Mouse (Mus musculus) megakaryocyte, embryonic 14.5 days (primary cell): ENCODE data around the gene Srd5a3.

Source experiments
- FLI1 ChIP-seq: IDR thresholded peaks from 2 replicates; pipeline ENCODE4 v1.6.1; 2012; ENCODE audit warnings: low read length, inconsistent platforms, mixed read lengths
- GATA1 ChIP-seq: IDR thresholded peaks from 3 replicates; pipeline ENCODE4 v1.6.1; 2012; ENCODE audit warnings: mixed read lengths, low read length, inconsistent platforms, borderline replicate concordance

GRCm38 (mm10) chr5:76138071-76138470 lies 2.0 kb upstream of the Srd5a3 start:
- TF ChIP-seq GATA1 (no peak), FLI1 (no peak)
